Mouse (Mus musculus) midbrain, embryonic 13.5 days (tissue): Measurements from ENCODE around the gene Samd14. TPM values are rescaled to one million over a fixed set of nuclear protein-coding genes. Genes with fewer than 3 reads are reported as not detected.
A peak's percentile ranks its signal among the peaks of the same experiment; 100 is the strongest.

Source experiments
- ATAC-seq: fragments of 200-750 bp; cut with Nextera tagmentation; 2 replicates; pipeline ENCODE4 v1.8.0; 2017; ENCODE audit warnings: mild to moderate bottlenecking, moderate TSS enrichment, moderate library complexity
- H3K27ac ChIP-seq: fragments of 300-500 bp; sonication (generic); 2 replicates; pipeline ENCODE4 v1.5.1; 2015; ENCODE audit warnings: inconsistent platforms, mild to moderate bottlenecking, moderate library complexity
- H3K27me3 ChIP-seq: fragments of 300-500 bp; sonication (generic); 2 replicates; pipeline ENCODE4 v1.6.1; 2015; ENCODE audit warnings: mild to moderate bottlenecking, inconsistent platforms
- H3K36me3 ChIP-seq: fragments of 300-500 bp; sonication (generic); 2 replicates; pipeline ENCODE4 v1.6.1; 2015; ENCODE audit warnings: mild to moderate bottlenecking, inconsistent platforms
- H3K4me1 ChIP-seq: fragments of 300-500 bp; sonication (generic); replicated peaks from 2 replicates; pipeline ENCODE4 v1.6.1; 2015; ENCODE audit warnings: inconsistent platforms
- H3K4me2 ChIP-seq: fragments of 300-500 bp; sonication (generic); replicated peaks from 2 replicates; pipeline ENCODE4 v1.6.1; 2015; ENCODE audit warnings: moderate library complexity, mild to moderate bottlenecking, inconsistent platforms
- H3K4me3 ChIP-seq: fragments of 300-500 bp; sonication (generic); replicated peaks from 2 replicates; pipeline ENCODE4 v1.5.1; 2015; ENCODE audit warnings: mild to moderate bottlenecking, inconsistent platforms
- H3K9ac ChIP-seq: fragments of 300-500 bp; sonication (generic); replicated peaks from 2 replicates; pipeline ENCODE4 v1.6.1; 2015; ENCODE audit warnings: mild to moderate bottlenecking, inconsistent platforms
- H3K9me3 ChIP-seq: fragments of 300-500 bp; sonication (generic); 2 replicates; pipeline ENCODE4 v1.6.1; 2016; ENCODE audit warnings: mild to moderate bottlenecking, inconsistent platforms
- WGBS: fragments of 180-500 bp; shearing (Covaris S2); methylation state at CpG from one replicate; pipeline ENCODE4 v1.1.7; 2015; 5-methylcytosine and 5-hydroxymethylcytosine counted together
- polyA plus RNA-seq: library from polyadenylated mRNA; unstranded; fragments of >200 nt; fragmentation: Nextera tagmentation; extraction: Ambion mirVana; gene quantifications from 2 replicates; pipeline ENCODE4 v1.2.1, GENCODE M21; 2015

The Samd14 gene
- polyA plus RNA-seq, 1 experiment from 2014 or later = 141 TPM

DNA sequence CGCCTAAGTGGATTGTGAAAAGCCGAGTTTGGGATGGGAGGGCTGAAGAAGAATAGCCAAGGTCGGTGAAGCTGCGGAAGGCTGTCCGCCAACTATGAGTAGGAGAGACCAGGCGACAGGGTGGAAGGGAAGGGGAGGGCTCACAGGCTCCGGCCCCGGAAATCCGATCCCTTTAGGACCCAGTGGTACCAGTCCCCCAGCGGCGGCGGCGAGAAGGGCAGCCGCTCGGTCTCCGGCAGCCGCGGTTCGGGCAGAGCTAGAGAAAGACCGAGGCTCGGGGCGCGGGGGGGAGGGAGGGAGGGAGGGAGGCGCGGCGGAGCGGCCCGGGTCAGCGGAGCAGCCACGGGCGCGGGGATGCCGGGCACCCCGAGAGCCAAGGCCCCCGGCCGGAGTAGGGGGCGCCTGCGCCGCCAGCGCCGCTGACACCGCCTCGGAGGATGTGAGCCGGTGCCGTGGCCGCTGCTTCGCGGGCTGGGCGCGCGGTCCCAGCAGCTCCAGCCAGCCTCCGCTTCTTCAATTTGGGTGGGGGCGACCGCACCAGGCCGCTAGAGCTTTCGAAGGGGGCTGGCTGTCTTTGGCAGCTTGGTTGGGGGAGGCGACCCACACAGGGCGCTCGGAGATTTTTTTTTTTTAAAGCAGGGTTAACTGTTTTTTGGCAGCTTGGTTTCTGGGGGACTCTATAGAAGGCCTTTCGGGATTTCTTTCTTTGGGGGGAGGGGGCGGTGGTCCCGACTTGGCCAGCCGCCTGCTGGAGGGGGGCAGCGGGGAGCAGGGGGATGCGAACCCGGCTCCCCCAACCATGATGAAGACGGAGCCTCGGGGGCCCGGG is 18.7 kb upstream of the Samd14 start, which contains the start of gene Ppp1r9b:
TSS of gene Ppp1r9b (plus strand) at position 287 of the 829 bp plus-strand sequence.
- WGBS = 0% methylated on average over 52 of the region's 69 CpGs
- Histone ChIP-seq H3K9me3 (no peaks in the 10 kb centered on the region), H3K4me1 (peaks cover 62% of the 10 kb centered on the region), H3K4me3 (peak within 1 kb of the TSS; percentile 87), H3K27ac (peak within 1 kb of the TSS; percentile 95), H3K27me3 (no peaks in the 10 kb centered on the region), H3K4me2 (peak within 1 kb of the TSS; percentile 99), H3K9ac (peak within 1 kb of the TSS; percentile 98), H3K36me3 (peaks cover 14% of the 10 kb centered on the region; the same call in 1 of the 2 replicates)
- peak; percentile 86 for ATAC-seq

GRCm38 (mm10) chr11:94991641-94992479 is 17.8 kb upstream of the Samd14 start:
- peak overlapping the region; percentile 98 for H3K9ac ChIP-seq
- peak overlapping the region; percentile 99 for H3K4me2 ChIP-seq
- H3K27me3 ChIP-seq = no peaks in the 10 kb centered on the region
- peak overlapping the region; percentile 87 for H3K4me3 ChIP-seq
- peak; percentile 19 for ATAC-seq
- peaks cover 69% of the 10 kb centered on the region for H3K4me1 ChIP-seq
- H3K9me3 ChIP-seq = no peaks in the 10 kb centered on the region
- under 1% methylated on average over 99 of the region's 99 CpGs for WGBS
- H3K27ac ChIP-seq = peak overlapping the region; percentile 95
- peaks cover 23% of the 10 kb centered on the region for H3K36me3 ChIP-seq

DNA sequence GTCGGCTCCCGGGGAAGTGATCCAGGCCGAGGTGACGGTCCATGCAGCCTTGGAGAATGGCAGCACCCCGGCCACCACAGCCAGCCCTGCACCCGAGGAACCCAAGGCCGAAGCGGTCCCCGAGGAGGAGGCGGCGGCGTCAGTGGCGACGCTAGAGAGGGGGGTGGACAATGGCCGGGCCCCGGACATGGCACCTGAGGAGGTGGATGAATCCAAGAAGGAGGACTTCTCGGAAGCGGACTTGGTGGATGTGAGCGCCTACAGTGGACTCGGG is 17.3 kb upstream of the Samd14 start:
- Histone ChIP-seq H3K4me1 (peaks cover 75% of the 10 kb centered on the region), H3K27me3 (no peaks in the 10 kb centered on the region), H3K4me3 (peak overlapping the region; percentile 87), H3K4me2 (peak overlapping the region; percentile 99), H3K36me3 (peaks cover 28% of the 10 kb centered on the region), H3K9me3 (no peaks in the 10 kb centered on the region), H3K27ac (peak overlapping the region; percentile 95), H3K9ac (peak overlapping the region; percentile 98)
- WGBS = 0% methylated on average over 20 of the region's 20 CpGs
- no peak for ATAC-seq

DNA sequence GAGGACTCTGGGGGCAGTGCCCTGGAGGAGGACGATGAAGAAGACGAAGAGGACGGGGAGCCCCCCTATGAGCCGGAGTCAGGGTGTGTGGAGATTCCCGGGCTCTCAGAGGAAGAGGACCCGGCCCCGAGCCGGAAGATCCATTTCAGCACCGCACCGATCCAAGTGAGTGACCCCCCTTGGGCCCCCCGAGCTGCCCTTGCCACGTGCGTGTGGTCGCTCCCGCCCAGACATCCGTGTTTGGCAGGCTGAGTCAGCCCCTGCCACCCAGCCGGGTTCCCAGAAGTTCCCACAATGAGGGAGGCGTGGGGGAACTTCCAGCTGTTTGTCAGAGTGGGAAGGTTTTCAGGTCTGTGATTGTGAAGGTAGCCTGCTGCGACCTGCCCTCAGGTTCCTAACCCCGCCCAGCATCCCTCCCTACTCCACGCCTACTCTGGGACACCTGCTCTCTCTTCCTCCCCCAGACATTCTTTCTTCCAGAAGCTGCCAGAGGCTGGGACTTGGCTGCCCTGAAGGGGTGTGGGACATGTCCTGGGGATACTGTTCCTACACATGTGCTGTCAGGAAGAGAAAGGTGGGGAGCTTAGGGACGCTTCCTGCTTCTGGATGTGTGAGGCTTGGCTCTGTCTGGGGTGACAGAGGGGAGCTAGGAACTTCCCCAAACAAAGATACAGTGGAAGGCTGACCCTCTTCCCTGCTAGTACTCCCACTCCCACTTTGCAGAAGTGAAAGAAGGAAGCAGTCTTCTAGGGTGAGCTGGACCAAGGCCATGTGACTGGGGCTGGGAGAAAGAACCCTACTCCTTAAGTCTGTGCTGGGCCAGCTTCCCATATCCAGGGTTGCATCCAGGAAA is 16.7 kb upstream of the Samd14 start:
- peaks cover 34% of the 10 kb centered on the region for H3K36me3 ChIP-seq
- ATAC-seq = no peak
- no peaks in the 10 kb centered on the region for H3K9me3 ChIP-seq
- peak overlapping the region; percentile 99 for H3K4me2 ChIP-seq
- H3K27ac ChIP-seq = peak overlapping the region; percentile 21; the same call in 1 of the 2 replicates
- WGBS = 1% methylated on average over 22 of the region's 22 CpGs
- peak overlapping the region; percentile 87 for H3K4me3 ChIP-seq
- peaks cover 78% of the 10 kb centered on the region for H3K4me1 ChIP-seq
- no peaks in the 10 kb centered on the region for H3K27me3 ChIP-seq
- peak overlapping the region; percentile 98 for H3K9ac ChIP-seq

DNA sequence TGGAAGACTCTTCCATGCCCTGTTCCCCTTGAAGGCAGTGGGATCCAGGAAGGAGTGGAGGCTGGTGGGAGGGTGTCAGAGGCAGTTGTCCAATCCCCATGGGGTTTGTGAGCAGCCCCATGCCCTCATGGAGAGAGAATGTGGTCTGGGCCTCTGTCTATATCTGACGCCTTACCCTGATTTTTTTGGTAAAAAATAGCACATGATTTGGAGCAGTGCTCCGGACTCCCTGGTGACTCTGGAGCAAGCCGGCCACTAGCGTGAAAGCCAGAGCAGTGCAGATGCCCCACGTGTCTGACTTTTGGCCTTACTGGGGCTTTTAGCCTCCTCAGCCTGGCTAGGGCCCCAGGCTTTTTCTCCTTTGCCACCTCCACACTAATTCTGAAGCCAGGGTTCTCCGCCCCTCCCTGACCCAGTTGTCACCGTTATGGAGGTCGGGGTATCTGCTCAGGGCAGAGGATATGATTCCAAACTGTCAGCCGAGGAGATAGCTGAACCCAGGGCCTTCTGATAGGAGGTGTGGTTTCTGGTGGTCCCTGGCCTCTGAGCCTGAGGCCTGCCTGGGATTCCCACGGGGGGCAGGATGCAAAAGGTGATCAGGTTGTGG is 15.4 kb upstream of the Samd14 start:
- Histone ChIP-seq H3K4me1 (peaks cover 79% of the 10 kb centered on the region), H3K9me3 (no peaks in the 10 kb centered on the region), H3K36me3 (peaks cover 47% of the 10 kb centered on the region), H3K4me3 (peak overlapping the region; percentile 87), H3K4me2 (peak overlapping the region; percentile 99), H3K9ac (peak overlapping the region; percentile 98), H3K27me3 (no peaks in the 10 kb centered on the region), H3K27ac (no peak overlapping the region; the same call in 1 of the 2 replicates)
- no peak for ATAC-seq
- 52% methylated on average over 10 of the region's 10 CpGs for WGBS

- no peak for ATAC-seq
- H3K9ac ChIP-seq = peak overlapping the region; percentile 98
- H3K27ac ChIP-seq = no peak overlapping the region
- 90% methylated on average over 11 of the region's 11 CpGs for WGBS
- peaks cover 56% of the 10 kb centered on the region for H3K36me3 ChIP-seq
- H3K4me2 ChIP-seq = peak overlapping the region; percentile 99
- H3K9me3 ChIP-seq = no peaks in the 10 kb centered on the region
- peak overlapping the region; percentile 87 for H3K4me3 ChIP-seq
- peaks cover 79% of the 10 kb centered on the region for H3K4me1 ChIP-seq
- no peaks in the 10 kb centered on the region for H3K27me3 ChIP-seq
Measured at GRCm38 (mm10) chr11:94994947-94995772, 14.5 kb upstream of the Samd14 start.

GRCm38 (mm10) chr11:94996101-94996500 is 13.6 kb upstream of the Samd14 start:
- Histone ChIP-seq H3K27ac (no peak overlapping the region), H3K4me2 (peak overlapping the region; percentile 99), H3K4me1 (peaks cover 83% of the 10 kb centered on the region), H3K4me3 (peak overlapping the region; percentile 87; the same call in 1 of the 2 replicates), H3K36me3 (peaks cover 62% of the 10 kb centered on the region), H3K27me3 (no peaks in the 10 kb centered on the region), H3K9me3 (no peaks in the 10 kb centered on the region), H3K9ac (peak overlapping the region; percentile 98; the same call in 1 of the 2 replicates)
- WGBS = 91% methylated on average over 8 of the region's 8 CpGs
- no peak for ATAC-seq

DNA sequence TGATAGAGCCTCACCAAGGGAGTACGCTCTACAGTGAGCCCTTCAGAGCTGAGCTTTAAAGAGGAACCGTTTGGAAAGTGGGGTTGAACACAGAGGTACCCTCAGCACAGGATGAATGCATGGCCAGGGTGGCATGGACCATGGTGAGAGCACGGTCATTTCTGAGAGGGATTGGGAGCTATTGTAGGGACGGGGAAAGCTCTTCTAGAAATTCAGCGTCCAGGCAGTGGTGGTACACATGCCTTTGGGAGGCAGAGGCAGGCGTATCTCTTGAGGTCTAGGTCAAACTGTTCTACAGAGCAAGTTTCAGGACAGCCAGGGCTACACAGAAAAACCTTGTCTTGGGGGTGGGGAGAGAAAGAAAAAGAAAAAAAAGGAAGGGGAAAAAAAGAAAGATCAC is 12.7 kb upstream of the Samd14 start:
- no peak overlapping the region for H3K4me3 ChIP-seq
- peaks cover 70% of the 10 kb centered on the region for H3K36me3 ChIP-seq
- H3K4me1 ChIP-seq = peaks cover 88% of the 10 kb centered on the region
- no peak overlapping the region for H3K4me2 ChIP-seq
- no peak overlapping the region for H3K9ac ChIP-seq
- no peaks in the 10 kb centered on the region for H3K9me3 ChIP-seq
- no peak for ATAC-seq
- 91% methylated on average over 6 of the region's 6 CpGs for WGBS
- H3K27me3 ChIP-seq = no peaks in the 10 kb centered on the region
- no peak overlapping the region for H3K27ac ChIP-seq

GRCm38 (mm10) chr11:94997596-94997995 is 12.1 kb upstream of the Samd14 start:
- H3K27ac ChIP-seq = 0 out of 2 replicates have a peak overlapping the region, but pooled peaks have one; percentile 19
- no peak overlapping the region for H3K4me2 ChIP-seq
- H3K9ac ChIP-seq = 0 out of 2 replicates have a peak overlapping the region, but pooled peaks have one; percentile 39
- H3K4me3 ChIP-seq = no peak overlapping the region
- H3K36me3 ChIP-seq = peaks cover 76% of the 10 kb centered on the region
- ATAC-seq = no peak
- WGBS = 75% methylated on average over 5 of the region's 5 CpGs
- no peaks in the 10 kb centered on the region for H3K9me3 ChIP-seq
- H3K27me3 ChIP-seq = no peaks in the 10 kb centered on the region
- peaks cover 82% of the 10 kb centered on the region for H3K4me1 ChIP-seq

DNA sequence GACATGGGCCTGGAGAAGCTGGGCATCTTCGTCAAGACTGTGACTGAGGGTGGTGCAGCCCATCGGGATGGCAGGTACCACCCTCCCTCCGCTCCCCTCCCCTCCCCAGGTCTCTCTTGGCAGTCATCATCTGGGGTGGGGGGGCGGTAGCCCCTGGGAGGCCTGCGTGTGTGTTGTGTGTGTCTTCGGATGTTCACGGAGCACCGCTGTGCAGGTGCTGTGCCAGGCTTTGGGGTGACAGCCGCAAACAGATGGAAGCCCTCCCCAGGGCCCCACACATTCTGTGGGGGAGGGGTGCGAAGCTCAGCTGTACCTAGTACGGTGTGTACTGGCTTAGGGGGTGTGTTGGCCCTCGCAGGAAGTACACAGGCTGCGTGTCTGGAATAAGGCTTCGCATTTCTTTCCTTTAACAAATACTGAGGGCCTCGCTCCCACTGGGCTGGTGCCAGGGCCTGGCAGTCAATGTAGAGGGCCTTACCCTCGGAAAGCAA is 11.6 kb upstream of the Samd14 start:
- Histone ChIP-seq H3K27me3 (no peaks in the 10 kb centered on the region), H3K4me2 (no peak overlapping the region), H3K4me1 (peaks cover 77% of the 10 kb centered on the region), H3K36me3 (peaks cover 81% of the 10 kb centered on the region), H3K27ac (0 out of 2 replicates have a peak overlapping the region, but pooled peaks have one; percentile 19), H3K4me3 (no peak overlapping the region), H3K9ac (no peak overlapping the region; the same call in 1 of the 2 replicates), H3K9me3 (no peaks in the 10 kb centered on the region)
- ATAC-seq = no peak
- WGBS = 80% methylated on average over 16 of the region's 16 CpGs
